Mouse (Mus musculus): ENCODE results near the gene Gm14408. TPM values are rescaled to one million over a fixed set of nuclear protein-coding genes. Genes with fewer than 3 reads are reported as not detected.
"Not testable (repeated sequence)": the region's sequence is repeated elsewhere in the genome, so short reads cannot be mapped to it uniquely, and the experiment has no call there.

Gm14408 gene
- polyA plus RNA-seq (2012; ENCODE audit: insufficient read depth, low replicate concordance) = not detected in 2 replicates

DNA sequence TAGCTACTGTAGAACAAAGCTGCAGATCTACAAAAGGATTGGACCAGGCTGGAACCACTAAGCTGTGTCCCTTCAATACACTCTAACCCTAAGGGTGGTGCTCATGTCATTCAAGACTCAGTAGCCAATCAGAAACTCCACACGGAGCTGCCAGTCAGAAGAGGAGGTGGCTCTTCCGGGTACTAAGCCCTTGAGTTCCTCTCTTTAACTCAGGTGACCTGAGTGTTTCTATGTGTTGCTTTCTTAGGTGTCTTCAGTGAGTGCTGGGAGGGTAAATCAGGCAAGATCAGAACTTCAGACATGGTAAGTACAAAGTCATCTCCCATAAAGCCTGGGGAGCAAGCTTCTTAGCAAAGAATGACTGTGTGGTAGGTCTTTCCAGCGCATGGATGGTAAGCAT lies at the start of gene Gm14408:
TSS of gene Gm14408 (plus strand) at position 301 of the 400 bp plus-strand sequence.
- not testable (repeated sequence) for H3K4me3 ChIP-seq (replicated peaks); H3K9me3 ChIP-seq; H3K4me1 ChIP-seq; H3K36me3 ChIP-seq (replicated peaks; ENCODE audit: low read length); H3K27me3 ChIP-seq (replicated peaks)

DNA sequence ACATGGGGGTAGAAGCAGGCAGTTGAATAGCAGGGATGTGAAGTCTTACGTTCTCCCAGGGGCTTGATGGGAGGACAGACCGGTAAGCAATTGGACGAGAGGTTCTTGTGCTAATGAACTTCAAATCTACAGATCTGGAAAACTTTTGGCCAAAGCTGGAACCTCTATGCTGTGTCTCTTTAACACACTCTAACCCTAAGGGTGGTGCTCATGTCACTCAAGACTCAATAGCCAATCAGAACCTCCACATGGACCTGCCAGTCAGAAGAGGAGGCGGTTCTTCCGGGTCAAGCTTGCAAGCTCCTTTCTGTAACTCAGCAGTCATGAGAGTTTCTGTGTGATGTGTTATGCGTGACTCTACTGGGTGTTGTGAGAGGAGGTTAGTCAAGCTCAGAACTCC lies 32.6 kb upstream of the Gm14408 start, which contains the start of gene Gm14295:
TSS of gene Gm14295 (plus strand) at position 301 of the 400 bp plus-strand sequence.
- not testable (repeated sequence) for H3K4me3 ChIP-seq (replicated peaks); H3K36me3 ChIP-seq (replicated peaks; ENCODE audit: low read length); H3K27me3 ChIP-seq (replicated peaks); H3K4me1 ChIP-seq; H3K9me3 ChIP-seq

DNA sequence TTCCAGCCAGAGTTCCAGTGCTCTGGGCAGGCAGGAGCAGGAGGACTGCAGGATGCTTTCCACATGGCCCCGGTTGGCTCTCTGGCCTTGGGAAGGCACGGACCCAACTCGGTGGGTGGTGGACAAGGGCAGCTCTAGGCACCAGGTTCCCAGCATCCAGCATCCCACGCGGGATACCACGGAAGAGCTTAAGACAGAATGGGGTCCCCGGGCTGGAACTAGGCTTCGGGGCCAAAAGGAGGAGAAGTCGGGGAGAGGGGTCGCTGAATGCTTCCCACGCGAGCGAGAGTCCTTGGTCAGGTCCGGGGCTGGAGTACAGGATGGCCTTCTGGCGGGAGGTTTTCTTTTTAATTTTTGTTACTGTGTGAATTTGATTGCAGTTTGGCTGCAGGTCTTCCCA lies 32.2 kb upstream of the Gm14408 start:
- H3K4me1 ChIP-seq; H3K9me3 ChIP-seq; H3K4me3 ChIP-seq (replicated peaks); H3K36me3 ChIP-seq (replicated peaks; ENCODE audit: low read length); H3K27me3 ChIP-seq (replicated peaks): not testable (repeated sequence)

Other genes starting within 250 kb of the Gm14408 start
- 3.6 TPM in 1 of 2 replicates, not detected in the other for gene Gm14308, start 194.8 kb upstream of the Gm14408 start, polyA plus RNA-seq (2012; ENCODE audit: insufficient read depth, low replicate concordance)
- 0.58 TPM in 1 of 2 replicates, not detected in the other for gene Zfp973, start 160.6 kb upstream of the Gm14408 start, polyA plus RNA-seq (2012; ENCODE audit: insufficient read depth, low replicate concordance)
- 1.1 TPM in 1 of 2 replicates, not detected in the other for gene Gm14305, start 122.8 kb upstream of the Gm14408 start, polyA plus RNA-seq (2012; ENCODE audit: insufficient read depth, low replicate concordance)
- not detected in 2 replicates for gene Gm14295, start 32.5 kb upstream of the Gm14408 start, polyA plus RNA-seq (2012; ENCODE audit: insufficient read depth, low replicate concordance)
- 0.30 TPM in 1 of 2 replicates, not detected in the other for gene Gm14296, start 96.7 kb downstream of the Gm14408 start, polyA plus RNA-seq (2012; ENCODE audit: insufficient read depth, low replicate concordance)
- not detected in 2 replicates for gene Gm14419, start 169.8 kb downstream of the Gm14408 start, polyA plus RNA-seq (2012; ENCODE audit: insufficient read depth, low replicate concordance)
- not detected in 2 replicates for gene Gm14401, start 243.2 kb downstream of the Gm14408 start, polyA plus RNA-seq (2012; ENCODE audit: insufficient read depth, low replicate concordance)

All from megakaryocyte, embryonic 14.5 days (primary cell).